Mouse (Mus musculus) heart, postnatal 25 days (tissue): ENCODE measurements around the gene Hic2. TPM values are rescaled to one million over a fixed set of nuclear protein-coding genes. Genes with fewer than 3 reads are reported as not detected.
A peak's percentile ranks its signal among the peaks of the same experiment; 100 is the strongest.
"Not testable (repeated sequence)": the region's sequence is repeated elsewhere in the genome, so short reads cannot be mapped to it uniquely, and the experiment has no call there.

Source experiments
- DNase-seq: peaks from one replicate; pipeline ENCODE4 v3.0.0; 2022; ENCODE audit warnings: low spot score
- intact Hi-C: fragments of 180-260 bp; cut with DNase I; formaldehyde crosslinking; loops from one replicate; pipeline ENCODE4 v1.15.1; 2025
- total RNA-seq, 2 experiments: library from RNA; stranded (reverse); gene quantifications; 2 replicates each; pipeline ENCODE4 v1.2.3; 2021

The Hic2 gene
- total RNA-seq, 2 experiments from 2014 or later: 2.0 to 2.2 TPM

DNA sequence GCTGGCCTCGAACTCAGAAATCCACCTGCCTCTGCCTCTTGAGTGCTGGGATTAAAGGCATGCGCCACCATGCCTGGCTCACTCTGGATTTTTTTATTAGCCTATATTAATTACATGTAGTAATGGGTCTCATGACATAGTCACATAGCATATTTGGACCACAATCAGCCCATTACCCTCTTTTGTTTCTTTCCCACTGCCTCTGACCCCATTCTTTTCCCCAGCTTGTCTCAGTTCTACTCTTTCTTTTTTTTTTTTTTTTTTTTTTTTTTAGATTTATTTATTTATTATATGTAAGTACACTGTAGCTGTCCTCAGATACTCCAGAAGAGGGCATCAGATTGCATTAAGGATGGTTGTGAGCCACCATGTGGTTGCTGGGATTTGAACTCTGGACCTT is 1.8 kb upstream of the Hic2 start:
- DNase-seq, intact Hi-C loops: not testable (repeated sequence)

DNA sequence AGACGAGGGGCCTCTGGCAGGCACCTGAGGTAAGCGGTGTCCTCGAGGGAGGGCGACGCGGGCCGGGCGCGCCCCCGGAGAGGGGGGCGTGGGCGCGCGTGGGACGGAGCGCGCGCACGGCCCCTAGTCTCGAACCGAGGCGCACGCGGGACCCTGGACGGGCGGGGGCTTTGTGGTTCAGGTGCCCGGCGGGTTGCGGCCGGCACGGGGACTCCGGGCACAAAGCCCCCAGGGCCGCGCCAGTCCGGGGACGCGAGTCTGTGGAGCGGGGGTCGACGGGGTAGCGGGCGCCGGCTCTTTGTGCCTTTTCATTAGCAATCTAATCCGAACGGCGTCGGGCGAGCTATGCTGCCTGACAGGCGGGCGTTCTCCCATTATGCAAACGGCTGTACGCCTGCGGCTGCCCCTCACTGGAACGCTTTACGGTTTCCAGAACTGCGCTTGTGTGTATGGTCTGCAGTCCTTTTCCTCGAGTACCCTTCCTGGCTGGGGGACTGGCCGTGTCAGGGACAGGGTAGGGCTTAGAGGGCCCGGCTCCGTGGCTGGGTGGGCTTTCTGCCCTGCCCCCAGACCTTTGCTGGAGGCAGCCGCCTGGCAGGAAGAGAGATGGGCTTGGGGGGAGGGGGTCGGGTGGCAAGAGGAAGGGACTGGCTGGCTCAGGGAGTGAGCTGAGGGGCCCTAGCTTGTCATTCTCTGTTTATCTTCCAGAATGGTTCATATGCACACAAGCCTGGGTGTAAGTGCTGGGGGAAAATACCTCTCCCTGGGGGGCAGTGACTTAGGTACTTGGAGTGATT is 528 bp downstream of the Hic2 start:
- intact Hi-C loops: loop anchor here (2.0 kb wide), 1 partner anchor 25 kb away; the partner anchor contains the start of gene Rimbp3
- DNase-seq: peak; percentile 6

DNA sequence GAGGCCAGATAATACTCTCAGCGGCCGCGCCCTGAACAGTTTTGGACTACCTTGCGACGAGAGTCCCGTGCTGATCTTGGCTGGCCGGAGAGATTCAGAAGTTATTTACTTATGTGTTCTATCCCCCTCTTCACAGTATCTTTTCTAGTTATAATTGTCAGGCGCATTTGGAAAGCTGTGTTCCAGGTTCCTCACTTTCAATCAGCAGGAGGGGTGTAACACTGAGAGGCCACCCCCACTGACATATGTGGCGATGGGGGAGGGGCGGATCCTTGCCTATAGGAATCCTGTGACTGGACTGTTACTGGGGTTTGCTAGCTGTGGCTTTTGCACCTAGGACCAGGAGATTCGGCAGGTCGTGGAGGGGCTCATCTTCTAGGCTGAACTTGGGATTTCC is 1.1 kb downstream of the Hic2 start:
- DNase-seq: no peak
- intact Hi-C loops: no loop called here

DNA sequence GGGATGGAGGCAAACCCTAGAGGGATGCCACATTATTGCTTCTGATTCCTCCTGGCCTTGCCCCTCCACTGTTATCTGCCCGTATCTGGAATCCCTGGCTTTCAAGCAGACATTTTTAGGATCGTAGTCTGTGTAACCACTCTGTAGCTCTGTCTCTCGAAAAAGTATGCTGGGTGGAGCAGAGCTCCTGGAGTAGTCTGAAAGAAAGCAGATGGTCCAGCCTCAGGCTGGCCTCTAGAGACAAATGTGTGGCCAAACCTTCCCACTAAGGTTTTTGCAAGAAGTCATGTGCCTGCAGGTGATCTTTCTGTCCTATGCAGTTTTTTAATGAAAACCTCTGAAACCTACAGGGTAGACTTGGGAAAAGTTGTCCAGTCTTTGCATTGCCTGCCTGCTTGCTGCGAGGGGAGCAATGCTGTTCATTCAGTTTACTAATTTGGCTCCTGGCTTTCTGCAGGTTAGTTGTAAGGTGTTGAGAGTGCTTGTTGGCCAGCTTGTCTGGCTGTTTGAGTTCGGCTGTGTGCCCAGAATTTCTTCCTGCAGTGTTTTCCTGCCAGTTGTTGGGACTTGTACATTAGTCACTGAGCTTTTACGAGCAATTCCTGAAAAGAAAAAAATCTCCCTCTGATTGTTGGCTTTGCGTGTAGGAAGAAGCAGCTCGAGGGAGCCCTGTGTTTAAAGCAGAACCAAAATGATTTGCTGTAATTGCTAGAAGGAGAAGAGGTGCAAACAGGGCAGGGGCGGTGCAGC is 1.7 kb downstream of the Hic2 start:
- DNase-seq: no peak
- intact Hi-C loops: no loop called here

DNA sequence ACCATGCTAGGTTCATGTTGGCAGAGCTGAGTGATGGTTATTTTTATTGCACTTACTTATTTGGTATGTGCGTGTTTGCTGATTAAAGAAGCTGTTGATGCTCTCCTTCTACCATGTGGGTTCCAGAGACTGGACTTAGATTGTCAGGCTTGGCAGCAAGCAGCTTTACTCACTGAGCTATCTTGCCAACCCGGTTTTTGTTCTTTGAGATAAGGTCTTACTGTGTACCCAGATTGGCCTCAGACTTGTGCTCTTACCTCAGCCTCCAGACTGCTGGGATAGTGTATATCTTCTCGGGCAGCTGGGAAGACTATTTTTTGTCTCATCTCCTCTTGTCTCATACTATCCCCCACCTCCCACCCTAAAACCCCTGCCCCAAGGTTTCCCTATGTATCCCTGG is 4.3 kb downstream of the Hic2 start:
- intact Hi-C loops: loop anchor here (2.0 kb wide), 1 partner anchor 19 kb away; no protein-coding TSS in a partner anchor
- DNase-seq: no peak

DNA sequence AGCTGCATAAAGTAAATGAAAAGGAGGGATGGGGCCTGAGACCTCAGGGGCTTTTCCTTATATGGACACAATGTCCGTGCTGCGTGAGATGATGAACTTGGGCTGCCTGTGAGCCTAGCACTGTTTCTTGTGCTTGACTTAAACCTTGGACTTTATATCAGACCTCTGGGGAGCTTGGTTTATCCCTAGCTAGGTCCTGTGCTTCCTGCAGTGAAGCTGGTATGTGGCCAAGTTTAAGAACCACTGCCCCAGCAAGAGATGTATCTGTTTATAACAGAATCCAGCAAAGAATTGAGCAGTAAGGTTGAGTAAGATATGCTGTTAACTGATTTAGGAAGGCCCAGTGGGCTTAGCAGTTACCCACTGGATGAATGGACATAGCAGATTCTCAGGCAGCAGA is 6.0 kb downstream of the Hic2 start:
- DNase-seq: no peak
- intact Hi-C loops: loop anchor here (2.0 kb wide), 1 partner anchor 17 kb away; no protein-coding TSS in a partner anchor

DNA sequence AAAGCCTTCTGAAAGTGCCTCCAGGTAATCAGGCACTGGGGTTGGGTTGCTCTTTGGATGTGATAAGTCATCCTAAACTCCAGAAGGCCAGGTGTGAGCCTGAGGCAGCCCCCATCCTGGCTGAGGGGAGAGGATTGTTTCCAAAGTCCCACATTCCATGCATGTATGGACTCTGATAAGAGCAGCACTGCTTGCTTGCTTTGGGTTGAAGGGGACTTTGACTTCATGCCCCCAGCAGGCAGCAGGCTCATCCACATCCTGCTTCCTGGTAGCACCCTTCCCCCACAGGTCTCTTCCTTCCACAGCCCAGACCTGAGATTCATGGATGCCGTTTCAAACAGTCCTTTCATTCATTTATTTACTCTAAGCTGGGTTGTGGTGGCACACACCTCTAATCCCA is 10.4 kb downstream of the Hic2 start:
- no peak for DNase-seq
- intact Hi-C loops: no loop called here

DNA sequence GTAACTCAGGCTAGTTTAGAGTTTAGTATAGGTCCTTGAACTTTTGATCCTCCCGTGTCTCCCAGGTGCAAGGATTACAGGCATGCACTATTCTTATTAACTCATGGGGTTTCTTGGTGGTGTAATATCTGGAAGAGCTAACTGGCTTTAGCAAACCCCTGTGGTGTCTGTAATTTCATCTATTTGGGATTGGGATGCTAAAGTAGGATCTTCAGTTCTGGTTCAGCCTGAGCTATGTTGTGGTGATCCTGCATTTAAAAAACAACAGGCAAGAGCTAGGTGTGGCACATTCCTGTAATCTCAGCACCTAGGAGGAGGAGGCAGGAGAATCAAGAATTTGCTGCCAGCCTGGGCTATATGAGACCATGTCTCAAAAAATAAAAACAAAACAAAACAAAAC is 11.6 kb downstream of the Hic2 start:
- DNase-seq: no peak
- intact Hi-C loops: no loop called here

DNA sequence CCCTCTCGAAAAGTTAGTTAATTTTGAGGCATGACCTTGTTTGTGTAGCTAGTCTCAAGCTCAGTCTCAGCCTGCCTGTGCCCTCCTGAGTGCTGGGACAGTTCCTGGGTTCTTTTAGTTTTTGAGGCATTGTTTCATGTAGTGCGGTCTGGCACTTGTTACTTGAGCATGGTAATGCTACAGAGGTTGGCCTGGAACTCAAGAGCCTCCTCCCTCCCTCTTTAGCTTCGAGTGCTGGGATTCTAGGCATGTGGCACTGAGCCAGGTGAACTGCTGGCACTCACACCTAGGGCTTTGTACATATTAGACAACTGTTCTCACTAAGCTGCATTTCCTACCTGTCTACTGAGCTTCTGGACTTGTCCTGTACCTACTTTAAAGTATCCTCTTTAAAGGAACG is 14.4 kb downstream of the Hic2 start:
- intact Hi-C loops: no loop called here
- DNase-seq: no peak

DNA sequence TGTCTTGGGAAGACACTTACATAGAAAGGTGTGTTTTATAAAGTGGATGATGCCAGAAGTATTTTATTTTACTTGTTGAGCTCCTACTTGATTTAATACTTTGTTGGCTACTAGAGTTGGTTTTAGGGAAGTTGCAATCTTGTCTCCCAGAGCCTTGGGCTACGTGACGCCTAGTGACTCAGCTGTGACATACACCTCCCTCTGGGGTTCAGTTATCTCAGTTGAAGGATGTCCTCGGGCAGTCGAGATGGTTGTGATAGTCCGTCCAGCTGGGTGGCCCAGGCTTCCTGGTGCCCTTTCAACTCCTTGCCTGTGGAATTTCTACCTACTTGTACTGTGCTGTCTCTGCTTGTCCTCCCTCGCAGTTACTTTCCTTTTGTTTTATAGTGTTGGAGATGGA is 15.8 kb downstream of the Hic2 start:
- intact Hi-C loops: no loop called here

DNA sequence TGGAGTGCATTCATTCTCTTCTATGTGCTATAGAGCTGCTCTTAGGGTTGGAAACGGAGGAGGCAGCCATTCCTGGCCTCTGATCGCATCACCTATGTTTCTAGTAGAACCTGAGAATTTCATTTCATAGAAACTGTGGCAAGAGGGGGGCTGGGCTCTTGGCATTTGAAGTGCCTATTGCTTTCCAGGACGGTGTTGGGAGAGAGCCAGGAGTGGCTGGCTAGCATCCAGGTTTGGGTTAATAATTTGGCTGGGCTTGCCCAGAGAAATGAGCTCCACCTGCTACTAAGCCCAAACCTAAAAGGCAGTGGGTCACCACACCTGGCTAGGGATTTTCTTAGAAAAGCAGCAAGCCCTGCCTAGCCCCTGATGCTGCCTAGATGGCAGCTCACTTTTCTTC is 18.2 kb downstream of the Hic2 start:
- no peak for DNase-seq
- intact Hi-C loops: no loop called here

More for the DNA sequence above, 15.8 kb downstream of the Hic2 start:
- no peak for DNase-seq

DNA sequence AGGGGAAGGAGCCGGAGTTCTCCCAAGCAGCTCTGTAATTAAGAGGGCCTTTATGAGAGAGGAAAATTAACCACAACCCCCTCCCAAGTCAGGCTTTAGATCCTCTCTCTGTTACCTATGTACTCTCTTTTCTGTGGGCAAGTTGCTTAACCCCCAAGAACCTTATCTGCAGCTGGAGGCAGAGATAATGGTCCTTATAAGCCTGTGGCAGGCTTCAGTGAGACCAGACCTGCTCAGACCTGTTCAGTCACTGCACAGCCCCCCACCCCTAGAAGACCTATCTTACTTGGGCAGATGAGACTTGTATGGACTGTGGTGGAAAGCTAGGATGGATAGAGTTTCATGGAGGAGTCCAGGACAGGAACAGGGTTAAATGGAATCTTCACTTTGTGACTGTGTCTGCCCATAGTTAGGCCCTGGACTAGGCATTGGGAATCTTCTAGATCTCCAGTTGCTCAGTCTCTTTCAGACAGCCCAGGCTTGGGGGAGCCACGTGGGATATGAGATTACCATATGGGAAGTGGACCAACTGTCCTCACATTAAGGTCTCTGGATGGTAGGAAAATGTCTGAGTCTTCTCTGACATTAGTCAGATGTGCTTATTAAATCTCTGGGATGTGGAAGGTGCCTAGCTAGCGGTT is 18.8 kb downstream of the Hic2 start:
- intact Hi-C loops: no loop called here
- DNase-seq: no peak

DNA sequence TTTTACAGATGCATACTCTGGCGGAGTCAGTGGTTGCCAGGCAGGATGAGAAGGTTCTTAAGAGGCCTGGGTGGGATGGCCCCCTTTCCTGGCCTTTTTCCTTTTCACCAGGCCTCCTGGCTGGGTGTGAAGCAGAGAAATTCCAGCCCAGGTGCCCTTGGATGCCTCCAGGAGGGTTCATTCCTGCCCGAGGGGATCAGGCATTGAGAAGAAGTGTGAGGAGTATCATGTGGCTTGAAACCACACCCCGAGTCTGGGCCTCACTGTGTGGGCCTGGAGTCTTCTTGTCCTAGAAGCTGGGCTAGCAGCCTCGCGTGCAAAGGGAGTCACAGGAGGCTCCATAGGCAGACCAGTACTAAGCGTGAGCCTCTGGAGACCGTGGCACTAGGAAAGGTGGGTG is 19.5 kb downstream of the Hic2 start:
- no peak for DNase-seq
- intact Hi-C loops: no loop called here

DNA sequence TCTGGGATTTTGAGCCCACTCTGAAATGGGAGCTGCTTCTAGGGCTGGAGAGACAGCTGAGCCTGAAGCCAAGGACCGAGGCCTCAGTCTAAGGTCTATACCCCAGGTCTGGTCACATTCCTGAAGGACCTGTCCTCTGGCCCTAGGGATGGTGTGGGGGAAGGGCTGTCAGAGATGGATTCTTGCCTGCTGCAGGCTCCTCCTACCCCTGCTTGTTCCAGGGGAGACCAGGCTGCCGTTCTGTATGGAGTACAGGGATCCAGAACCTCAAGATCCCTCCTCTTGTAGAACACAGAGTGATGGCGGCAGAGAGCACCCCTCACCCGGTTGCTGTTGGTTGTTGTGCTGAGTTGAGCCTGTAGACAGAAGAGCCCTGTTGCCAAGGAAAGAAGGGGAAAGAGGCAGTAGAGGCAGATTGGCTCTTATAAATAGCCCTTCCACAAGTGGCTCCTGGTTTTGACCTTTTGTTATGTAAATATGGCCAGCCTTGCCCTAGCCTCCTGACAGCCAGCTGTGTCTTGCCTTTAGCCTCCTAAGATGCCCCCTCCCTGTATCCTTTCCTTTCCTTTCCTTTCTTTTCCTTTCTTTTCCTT is 20.7 kb downstream of the Hic2 start:
- no peak for DNase-seq
- intact Hi-C loops: no loop called here

DNA sequence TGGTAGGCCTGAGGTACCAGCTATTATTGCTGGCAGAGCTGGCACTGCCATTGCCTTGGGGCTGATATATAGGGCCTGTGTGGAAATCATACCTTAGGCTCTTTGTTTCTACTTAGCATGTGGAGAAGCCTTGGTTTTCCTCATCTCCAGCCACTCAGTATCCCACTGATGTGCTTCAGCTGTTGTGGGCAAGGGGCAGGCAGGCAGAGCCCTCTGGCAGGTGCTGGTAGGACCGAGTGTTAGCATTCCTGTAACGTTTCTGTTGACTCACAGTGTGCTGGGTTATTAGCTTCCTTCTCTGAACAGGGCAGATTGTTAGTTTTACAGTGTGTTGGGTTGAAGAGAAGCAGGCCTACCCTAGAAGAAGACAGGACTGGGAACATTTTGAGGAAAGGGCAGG is 21.9 kb downstream of the Hic2 start:
- no peak for DNase-seq
- intact Hi-C loops: no loop called here

DNA sequence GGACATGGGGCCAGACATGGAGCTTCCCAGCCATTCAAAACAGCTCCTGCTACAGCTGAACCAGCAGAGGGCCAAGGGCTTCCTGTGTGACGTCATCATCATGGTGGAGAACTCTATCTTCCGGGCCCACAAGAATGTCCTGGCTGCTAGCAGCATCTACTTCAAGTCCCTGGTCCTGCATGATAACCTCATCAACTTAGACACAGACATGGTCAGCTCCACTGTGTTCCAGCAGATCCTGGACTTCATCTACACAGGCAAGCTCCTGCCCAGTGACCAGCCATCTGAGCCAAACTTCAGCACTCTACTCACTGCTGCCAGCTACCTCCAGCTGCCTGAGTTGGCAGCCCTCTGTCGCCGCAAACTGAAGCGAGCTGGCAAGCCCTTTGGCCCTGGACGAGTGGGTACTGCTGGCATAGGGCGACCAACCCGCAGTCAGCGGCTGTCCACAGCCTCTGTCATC is 24.0 kb downstream of the Hic2 start:
- intact Hi-C loops: loop anchor here (2.0 kb wide), 1 partner anchor 19 kb away; no protein-coding TSS in a partner anchor

DNA sequence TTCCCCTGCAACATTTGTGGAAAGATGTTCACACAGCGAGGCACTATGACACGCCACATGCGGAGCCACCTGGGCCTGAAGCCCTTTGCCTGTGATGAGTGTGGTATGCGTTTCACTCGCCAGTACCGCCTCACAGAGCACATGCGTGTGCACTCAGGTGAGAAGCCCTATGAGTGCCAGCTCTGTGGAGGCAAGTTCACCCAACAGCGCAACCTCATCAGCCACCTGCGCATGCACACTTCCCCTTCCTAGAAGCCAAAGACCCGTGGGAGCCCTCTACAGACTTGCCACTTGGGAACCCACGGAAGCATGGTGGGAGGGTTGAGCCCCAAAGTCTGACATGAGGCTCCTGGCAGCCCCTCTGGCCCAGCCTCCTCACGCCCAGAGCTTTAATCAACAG is 25.5 kb downstream of the Hic2 start:
- DNase-seq: no peak
- intact Hi-C loops: no loop called here

More for the DNA sequence above, 24.0 kb downstream of the Hic2 start:
- DNase-seq: peak; percentile 42

DNA sequence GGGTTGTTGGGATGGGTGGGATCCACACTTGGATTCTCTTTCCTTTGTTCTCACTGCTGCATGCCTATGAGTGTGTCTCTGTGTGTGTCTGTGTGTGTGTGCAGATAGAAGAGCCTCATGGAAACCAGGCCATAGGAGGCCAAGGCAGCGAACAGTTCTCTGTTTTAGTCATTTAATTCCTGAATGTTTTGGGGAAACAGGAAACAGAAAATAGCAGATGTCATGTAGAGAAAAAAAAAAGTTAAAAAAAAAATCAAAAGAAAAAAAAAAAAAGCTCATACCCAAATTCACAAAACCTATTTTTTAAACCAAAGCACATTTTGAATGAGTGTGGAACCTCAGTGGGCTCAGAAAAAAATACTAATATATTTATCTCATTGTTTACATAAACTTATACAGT is 28.0 kb downstream of the Hic2 start:
- intact Hi-C loops: no loop called here
- DNase-seq: no peak

DNA sequence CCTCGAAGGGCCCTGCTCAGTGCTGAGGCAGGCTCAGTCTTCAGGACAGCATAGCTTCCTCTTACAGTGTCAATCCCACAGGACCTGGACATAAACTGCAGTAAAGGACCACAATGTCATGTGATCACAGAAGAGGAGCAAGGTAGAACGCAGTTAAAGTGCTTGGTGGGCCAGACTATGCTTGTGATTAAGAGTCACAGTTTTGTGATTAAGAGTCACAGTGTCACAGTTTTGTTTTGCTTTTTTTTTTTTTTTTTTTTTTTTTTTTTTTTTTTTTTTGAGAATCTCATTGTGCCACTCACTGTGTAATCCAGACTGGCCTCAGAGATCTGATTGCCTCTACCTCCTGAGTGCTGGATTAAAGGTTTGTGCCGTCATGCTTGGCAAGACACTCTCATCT is 32.7 kb downstream of the Hic2 start:
- intact Hi-C loops: no loop called here
- DNase-seq: no peak

DNA sequence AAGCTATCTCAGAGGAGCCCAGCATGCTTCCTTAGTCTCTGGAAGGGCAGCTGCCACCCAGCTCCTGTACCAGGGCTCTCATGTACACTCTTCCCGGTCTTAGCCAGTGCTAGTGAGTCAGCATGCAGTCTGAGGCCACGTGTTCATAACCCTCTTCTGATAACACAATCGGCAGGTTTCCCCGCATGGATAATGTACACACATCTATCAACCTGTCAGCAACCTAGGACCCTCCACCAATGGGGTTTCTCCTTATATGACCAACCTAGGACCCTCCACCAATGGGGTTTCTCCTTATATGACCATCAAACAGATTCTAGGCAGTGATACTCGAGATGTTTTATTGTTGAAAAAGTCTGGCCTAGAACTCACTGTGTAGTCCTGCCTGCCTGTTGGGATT is 34.6 kb downstream of the Hic2 start:
- intact Hi-C loops: no loop called here
- no peak for DNase-seq
